Mouse (Mus musculus) heart, embryonic 16.5 days (tissue): Measurements from ENCODE around the gene Slc44a3. TPM values are rescaled to one million over a fixed set of nuclear protein-coding genes. Genes with fewer than 3 reads are reported as not detected.

Source experiments
- ATAC-seq: fragments of 200-750 bp; cut with Nextera tagmentation; replicated peaks from 2 replicates; pipeline ENCODE4 v1.8.0; 2017; ENCODE audit warnings: moderate number of reproducible peaks; ENCODE audit not compliant: insufficient read depth, low FRiP score; ENCODE audit errors: extremely low read depth
- H3K27ac ChIP-seq: fragments of 300-500 bp; sonication (generic); 2 replicates; pipeline ENCODE4 v1.5.1; 2014; ENCODE audit warnings: mild to moderate bottlenecking, low read length, control low read depth, moderate library complexity
- H3K27me3 ChIP-seq: fragments of 300-500 bp; sonication (generic); 2 replicates; pipeline ENCODE4 v1.6.1; 2014; ENCODE audit warnings: low read length, mixed read lengths; ENCODE audit not compliant: control insufficient read depth, insufficient read depth
- H3K36me3 ChIP-seq: fragments of 300-500 bp; sonication (generic); 2 replicates; pipeline ENCODE4 v1.6.1; 2014; ENCODE audit not compliant: control insufficient read depth, insufficient read depth
- H3K4me1 ChIP-seq: fragments of 300-500 bp; sonication (generic); 2 replicates; pipeline ENCODE4 v1.6.1; 2014; ENCODE audit warnings: low read length, mixed read lengths; ENCODE audit not compliant: control insufficient read depth, insufficient read depth
- H3K4me2 ChIP-seq: fragments of 300-500 bp; sonication (generic); 2 replicates; pipeline ENCODE4 v1.6.1; 2014; ENCODE audit warnings: low read depth, mild to moderate bottlenecking, control low read depth, low read length
- H3K4me3 ChIP-seq: fragments of 300-500 bp; sonication (generic); 2 replicates; pipeline ENCODE4 v1.5.1; 2014; ENCODE audit warnings: mild to moderate bottlenecking, control low read depth, low read length
- H3K9ac ChIP-seq: fragments of 300-500 bp; sonication (generic); 2 replicates; pipeline ENCODE4 v1.6.1; 2014; ENCODE audit warnings: low read length, control low read depth
- H3K9me3 ChIP-seq: fragments of 300-500 bp; sonication (generic); replicated peaks from 2 replicates; pipeline ENCODE4 v1.6.1; 2016; ENCODE audit warnings: low read length; ENCODE audit not compliant: control insufficient read depth
- WGBS: fragments of 180-500 bp; shearing (Covaris S2); extraction: QIAGEN DNeasy Blood & Tissue Kit; methylation state at CpG from one replicate; pipeline ENCODE4 v1.1.7; 2014; 5-methylcytosine and 5-hydroxymethylcytosine counted together
- polyA plus RNA-seq: library from polyadenylated mRNA; unstranded; fragments of >200 nt; fragmentation: Nextera tagmentation; extraction: Ambion mirVana; gene quantifications from 2 replicates; pipeline ENCODE4 v1.2.1, GENCODE M21; 2015

Gene Slc44a3
- polyA plus RNA-seq, 1 experiment from 2014 or later = 1.2 TPM

- Histone ChIP-seq H3K27ac (no peak overlapping the region), H3K9me3 (no peaks in the 10 kb centered on the region), H3K4me1 (peaks cover 5% of the 10 kb centered on the region; the same call in 1 of the 2 replicates), H3K4me3 (no peak overlapping the region), H3K9ac (no peak overlapping the region), H3K36me3 (no peaks in the 10 kb centered on the region), H3K27me3 (no peaks in the 10 kb centered on the region), H3K4me2 (no peak overlapping the region)
- WGBS = 62% methylated on average over 10 of the region's 10 CpGs
- ATAC-seq = no peak
Measured at GRCm38 (mm10) chr3:121521633-121522125, 10.5 kb downstream of the Slc44a3 start.

DNA sequence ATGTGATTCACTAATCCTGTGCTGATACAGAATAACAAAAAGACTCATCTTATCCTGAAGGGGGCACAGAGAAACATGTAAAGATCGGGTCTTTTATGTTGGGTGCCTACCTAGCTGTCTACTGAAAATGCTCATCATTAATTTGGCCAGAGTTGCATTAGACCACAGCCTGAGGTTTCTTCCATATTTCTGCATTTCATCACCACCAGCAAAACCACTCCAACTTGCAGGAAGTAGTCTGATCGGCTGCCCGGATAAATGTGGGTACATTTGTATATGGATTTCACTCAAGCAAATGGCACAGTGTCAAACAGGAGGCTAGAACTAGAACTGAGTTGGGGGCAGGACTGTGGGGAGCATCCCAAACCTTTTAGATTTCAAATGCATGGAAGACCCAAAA is 11.1 kb downstream of the Slc44a3 start:
- H3K4me1 ChIP-seq = peaks cover 3% of the 10 kb centered on the region; the same call in 1 of the 2 replicates
- WGBS = 83% methylated on average over 3 of the region's 3 CpGs
- H3K36me3 ChIP-seq = no peaks in the 10 kb centered on the region

DNA sequence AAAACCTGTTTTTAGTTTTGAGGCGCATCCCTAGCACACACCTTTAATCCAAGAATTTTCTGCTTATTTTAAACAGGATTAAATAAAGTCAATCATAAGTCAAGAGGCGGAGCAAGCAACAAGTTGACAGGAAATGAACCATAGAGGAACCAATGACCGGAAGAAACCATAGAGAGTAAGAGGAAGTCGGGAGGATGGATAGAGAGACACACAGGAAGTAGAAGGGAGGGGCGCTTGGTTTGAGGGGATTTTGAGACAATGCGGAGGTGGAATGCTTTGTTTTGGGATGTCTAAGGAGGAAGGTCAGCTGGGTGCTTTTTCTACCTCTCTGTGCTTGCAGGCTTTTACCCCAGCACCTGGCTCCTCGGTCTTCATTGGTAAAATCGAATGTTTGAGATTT is 15.2 kb downstream of the Slc44a3 start:
- Histone ChIP-seq H3K4me1 (no peaks in the 10 kb centered on the region), H3K4me2 (no peak overlapping the region), H3K9ac (no peak overlapping the region), H3K27me3 (no peaks in the 10 kb centered on the region), H3K4me3 (no peak overlapping the region), H3K36me3 (no peaks in the 10 kb centered on the region), H3K27ac (no peak overlapping the region), H3K9me3 (no peaks in the 10 kb centered on the region)
- 92% methylated on average over 8 of the region's 8 CpGs for WGBS
- no peak for ATAC-seq

More for the DNA sequence above, 11.1 kb downstream of the Slc44a3 start:
- Histone ChIP-seq H3K4me3 (no peak overlapping the region), H3K4me2 (no peak overlapping the region), H3K9ac (no peak overlapping the region), H3K27ac (no peak overlapping the region), H3K27me3 (no peaks in the 10 kb centered on the region), H3K9me3 (no peaks in the 10 kb centered on the region)
- ATAC-seq = no peak

GRCm38 (mm10) chr3:121509141-121509540 is 23.1 kb downstream of the Slc44a3 start:
- H3K27me3 ChIP-seq = no peaks in the 10 kb centered on the region
- peak overlapping the region; percentile 4; the same call in 1 of the 2 replicates for H3K4me2 ChIP-seq
- H3K4me3 ChIP-seq = no peak overlapping the region
- ATAC-seq = peak; percentile 92
- no peaks in the 10 kb centered on the region for H3K36me3 ChIP-seq
- H3K9me3 ChIP-seq = no peaks in the 10 kb centered on the region
- H3K27ac ChIP-seq = peak overlapping the region; percentile 64
- WGBS = 33% methylated on average over 5 of the region's 5 CpGs
- peaks cover 10% of the 10 kb centered on the region for H3K4me1 ChIP-seq
- H3K9ac ChIP-seq = no peak overlapping the region

GRCm38 (mm10) chr3:121507678-121508077 is 24.5 kb downstream of the Slc44a3 start:
- no peaks in the 10 kb centered on the region for H3K36me3 ChIP-seq
- no peaks in the 10 kb centered on the region for H3K9me3 ChIP-seq
- no peak overlapping the region for H3K27ac ChIP-seq
- no peaks in the 10 kb centered on the region for H3K27me3 ChIP-seq
- peaks cover 10% of the 10 kb centered on the region for H3K4me1 ChIP-seq
- no peak overlapping the region for H3K4me2 ChIP-seq
- H3K9ac ChIP-seq = no peak overlapping the region
- no peak overlapping the region for H3K4me3 ChIP-seq
- no peak for ATAC-seq
- WGBS = 94% methylated on average over 14 of the region's 14 CpGs

- ATAC-seq = no peak
- Histone ChIP-seq H3K9ac (no peak overlapping the region), H3K27me3 (no peaks in the 10 kb centered on the region), H3K4me3 (no peak overlapping the region), H3K36me3 (no peaks in the 10 kb centered on the region), H3K4me2 (no peak overlapping the region), H3K4me1 (peaks cover 10% of the 10 kb centered on the region), H3K27ac (no peak overlapping the region), H3K9me3 (no peaks in the 10 kb centered on the region)
- 88% methylated on average over 7 of the region's 7 CpGs for WGBS
Measured at GRCm38 (mm10) chr3:121506756-121507155, 25.4 kb downstream of the Slc44a3 start.

GRCm38 (mm10) chr3:121506175-121506574 is 26.0 kb downstream of the Slc44a3 start:
- ATAC-seq = no peak
- no peaks in the 10 kb centered on the region for H3K27me3 ChIP-seq
- peaks cover 10% of the 10 kb centered on the region for H3K4me1 ChIP-seq
- no peak overlapping the region for H3K4me3 ChIP-seq
- H3K4me2 ChIP-seq = no peak overlapping the region
- no peak overlapping the region for H3K9ac ChIP-seq
- no peaks in the 10 kb centered on the region for H3K9me3 ChIP-seq
- no peaks in the 10 kb centered on the region for H3K36me3 ChIP-seq
- WGBS = 83% methylated on average over 8 of the region's 8 CpGs
- H3K27ac ChIP-seq = no peak overlapping the region

DNA sequence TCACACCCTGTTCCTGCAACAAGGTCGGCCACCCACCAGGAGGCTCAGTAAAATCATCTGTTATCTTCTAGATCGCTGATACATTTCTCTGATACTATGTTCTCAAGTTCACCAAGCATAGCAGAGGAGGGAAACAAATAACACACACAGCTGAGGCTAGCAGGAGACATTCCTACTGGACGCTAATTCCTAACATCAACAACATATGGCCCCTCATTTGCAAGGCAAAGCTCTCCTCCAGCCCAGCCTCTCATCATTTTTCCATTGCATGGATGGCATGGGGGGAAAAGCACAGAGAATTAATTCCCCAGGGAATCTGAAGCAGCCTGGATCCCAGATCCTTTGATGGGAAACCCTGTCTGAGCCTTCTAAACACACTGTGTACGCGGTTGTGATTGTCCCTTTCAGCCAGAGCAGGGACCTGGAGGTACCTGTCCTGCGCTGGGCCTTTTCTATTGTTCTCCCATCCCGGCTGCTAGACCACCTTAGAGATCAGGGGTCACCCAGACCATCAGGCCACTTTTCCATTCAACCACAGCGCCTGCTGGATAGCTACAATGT is 27.2 kb downstream of the Slc44a3 start:
- Histone ChIP-seq H3K4me1 (peaks cover 15% of the 10 kb centered on the region), H3K27ac (no peak overlapping the region), H3K9ac (no peak overlapping the region), H3K4me3 (no peak overlapping the region), H3K9me3 (no peaks in the 10 kb centered on the region), H3K4me2 (no peak overlapping the region), H3K36me3 (no peaks in the 10 kb centered on the region), H3K27me3 (no peaks in the 10 kb centered on the region)
- 67% methylated on average over 8 of the region's 8 CpGs for WGBS
- no peak for ATAC-seq

- H3K27ac ChIP-seq = no peak overlapping the region
- WGBS = 18% methylated on average over 5 of the region's 5 CpGs
- no peaks in the 10 kb centered on the region for H3K36me3 ChIP-seq
- no peaks in the 10 kb centered on the region for H3K27me3 ChIP-seq
- H3K4me3 ChIP-seq = no peak overlapping the region
- no peak overlapping the region for H3K9ac ChIP-seq
- no peak overlapping the region for H3K4me2 ChIP-seq
- H3K9me3 ChIP-seq = no peaks in the 10 kb centered on the region
- H3K4me1 ChIP-seq = peaks cover 5% of the 10 kb centered on the region; the same call in 1 of the 2 replicates
- ATAC-seq = 0 out of 2 replicates have a peak, but pooled peaks have one; percentile 47
Measured at GRCm38 (mm10) chr3:121500734-121501133, 31.5 kb downstream of the Slc44a3 start.
